Mouse (Mus musculus) liver, adult 2 months (tissue): ENCODE data around the gene Synm.

Experiments
- CTCF ChIP-seq: fragments of 200-500 bp; IDR thresholded peaks from 2 replicates; pipeline ENCODE4 v1.5.1; 2011; ENCODE audit warnings: low read depth, low read length, control low read depth
- POLR2A ChIP-seq: fragments of 200-500 bp; IDR thresholded peaks from 2 replicates; pipeline ENCODE4 v1.6.1; 2011; ENCODE audit warnings: low read length, control low read depth; ENCODE audit not compliant: insufficient read depth; ENCODE audit errors: extremely low read depth

DNA sequence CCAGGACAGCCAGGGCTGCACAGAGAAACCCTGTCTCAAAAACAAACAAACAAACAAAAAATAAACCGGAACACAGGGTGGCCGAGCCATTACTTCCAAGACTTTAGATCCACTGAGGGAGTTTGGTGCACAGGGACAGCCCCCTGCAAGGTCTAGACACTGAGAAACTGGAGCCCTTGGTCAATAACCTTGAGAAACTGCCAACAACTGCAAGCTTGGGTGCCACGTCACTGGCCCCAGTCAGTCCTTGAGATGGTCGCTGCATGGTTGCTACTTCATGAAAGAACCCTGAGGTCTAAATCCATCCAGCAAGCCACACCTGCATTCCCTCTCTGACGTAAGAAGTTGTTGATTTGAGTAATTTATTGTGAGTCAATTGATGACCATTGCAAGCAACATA is 9.9 kb upstream of the Synm start:
- no peak for TF ChIP-seq CTCF
- no peak for TF ChIP-seq POLR2A
